Mouse (Mus musculus): Measurements from ENCODE around the gene 1700025G04Rik.
A peak's percentile ranks its signal among the peaks of the same experiment; 100 is the strongest.

The 1700025G04Rik gene

DNA sequence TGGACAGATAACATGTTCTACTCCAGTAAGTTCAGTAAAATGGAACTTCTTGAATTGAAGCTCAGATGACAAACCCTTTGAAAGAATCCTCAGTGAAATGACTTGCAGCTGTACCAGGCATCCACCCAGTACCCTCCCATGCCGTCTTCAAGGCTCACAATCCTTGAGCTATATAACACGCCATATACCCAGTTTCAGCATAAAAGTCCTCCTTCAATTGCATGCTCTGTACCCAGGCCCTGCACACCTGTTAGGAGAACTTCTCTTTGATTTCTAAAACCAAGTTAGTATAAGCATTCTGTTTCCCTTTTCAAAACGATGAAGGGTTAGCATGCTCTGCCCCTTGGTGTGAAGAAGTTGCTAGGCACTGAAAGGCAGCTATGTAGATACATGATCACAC is 56.2 kb downstream of the 1700025G04Rik start:
- no peak for DNase-seq (ENCODE audit: low read depth, low spot score)

DNA sequence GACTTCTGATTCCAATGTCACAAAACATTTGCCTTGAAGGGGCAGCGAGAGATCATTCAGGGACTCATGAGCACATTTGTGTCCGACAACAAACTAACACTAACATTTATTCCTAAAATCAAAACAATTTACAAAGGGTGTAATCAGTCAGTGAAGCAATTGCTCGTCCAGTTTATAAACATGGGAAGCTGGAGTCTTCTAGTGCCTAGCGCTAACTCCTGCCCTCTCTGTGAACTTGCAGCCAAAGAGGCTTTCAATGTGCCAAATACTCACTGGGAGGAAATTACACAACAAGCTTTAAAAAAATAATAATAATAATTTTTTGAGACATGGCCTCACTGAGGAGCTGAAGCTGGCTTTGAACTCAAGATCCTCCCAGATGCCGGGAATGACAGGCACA is 57.8 kb downstream of the 1700025G04Rik start:
- DNase-seq (ENCODE audit: low read depth, low spot score): no peak

GRCm38 (mm10) chr1:152030546-152030945 is 59.4 kb downstream of the 1700025G04Rik start:
- no peak for DNase-seq (ENCODE audit: low read depth, low spot score)

- DNase-seq (ENCODE audit: low read depth, low spot score): no peak
Observed at GRCm38 (mm10) chr1:152028718-152029117, 61.2 kb downstream of the 1700025G04Rik start.

DNA sequence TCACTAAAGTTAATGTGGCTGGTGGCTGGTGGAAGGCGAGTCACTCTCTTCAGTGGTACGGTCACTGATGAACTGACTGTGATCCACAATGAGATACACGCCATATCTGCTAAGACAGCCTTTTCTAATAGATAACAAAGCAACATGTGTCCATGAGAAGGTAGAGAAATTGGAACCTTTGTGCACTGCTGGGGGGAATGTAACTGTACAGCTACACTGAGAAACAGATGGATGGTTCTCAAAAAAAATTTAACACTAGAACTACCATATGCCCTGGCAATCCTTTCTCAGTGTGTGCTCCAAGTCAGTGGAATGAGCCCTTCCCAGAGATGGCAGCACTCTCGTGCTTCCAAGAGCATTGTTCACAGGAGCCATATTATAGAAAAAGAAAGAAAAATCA is 63.2 kb downstream of the 1700025G04Rik start:
- no peak for DNase-seq (ENCODE audit: low read depth, low spot score)

DNA sequence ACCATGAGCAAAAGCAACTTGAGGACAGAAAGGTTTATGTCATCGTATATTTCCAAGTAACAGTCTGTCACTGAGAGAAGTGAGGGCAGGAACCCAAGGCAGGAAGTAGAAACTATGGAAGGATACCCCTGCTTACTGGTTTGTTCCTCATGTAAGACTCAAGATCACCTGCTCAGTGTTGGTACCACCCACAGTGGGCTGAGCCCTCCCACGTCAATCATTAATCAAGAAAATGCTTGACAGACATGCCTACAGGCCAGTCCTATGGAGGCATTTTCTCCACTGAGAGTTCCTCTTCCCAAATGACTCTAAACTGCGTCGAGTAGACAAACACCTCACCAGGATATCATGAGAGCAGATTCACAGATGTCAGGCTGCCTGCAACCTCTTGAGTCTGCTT is 64.6 kb downstream of the 1700025G04Rik start:
- DNase-seq (ENCODE audit: low read depth, low spot score): no peak

- DNase-seq (ENCODE audit: low read depth, low spot score): no peak
Observed at GRCm38 (mm10) chr1:152024019-152024787, 65.7 kb downstream of the 1700025G04Rik start.

- DNase-seq (ENCODE audit: low read depth, low spot score): no peak
Observed at GRCm38 (mm10) chr1:152020812-152021211, 69.1 kb downstream of the 1700025G04Rik start.

DNA sequence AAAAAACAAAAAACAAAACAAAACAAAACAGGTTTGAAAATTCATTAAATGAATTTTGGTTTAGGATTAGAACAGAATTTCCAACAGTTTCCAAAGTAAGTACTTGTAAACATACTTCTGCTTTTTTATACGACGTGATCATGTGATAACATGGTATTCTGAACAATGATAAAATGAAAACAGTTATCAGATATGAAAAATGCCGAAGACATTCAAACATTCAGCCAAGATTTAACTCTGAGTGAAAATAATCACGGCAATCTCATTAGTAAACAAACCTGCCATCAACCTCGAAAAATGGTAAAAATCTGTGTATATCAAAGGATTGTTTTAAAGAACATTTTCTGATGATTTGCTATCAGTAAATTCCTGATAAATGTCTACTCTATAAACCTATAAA is 69.9 kb downstream of the 1700025G04Rik start:
- DNase-seq (ENCODE audit: low read depth, low spot score): no peak

GRCm38 (mm10) chr1:152019196-152019595 is 70.7 kb downstream of the 1700025G04Rik start:
- no peak for DNase-seq (ENCODE audit: low read depth, low spot score)

- DNase-seq (ENCODE audit: low read depth, low spot score): no peak
Observed at GRCm38 (mm10) chr1:152018322-152018721, 71.6 kb downstream of the 1700025G04Rik start.

DNA sequence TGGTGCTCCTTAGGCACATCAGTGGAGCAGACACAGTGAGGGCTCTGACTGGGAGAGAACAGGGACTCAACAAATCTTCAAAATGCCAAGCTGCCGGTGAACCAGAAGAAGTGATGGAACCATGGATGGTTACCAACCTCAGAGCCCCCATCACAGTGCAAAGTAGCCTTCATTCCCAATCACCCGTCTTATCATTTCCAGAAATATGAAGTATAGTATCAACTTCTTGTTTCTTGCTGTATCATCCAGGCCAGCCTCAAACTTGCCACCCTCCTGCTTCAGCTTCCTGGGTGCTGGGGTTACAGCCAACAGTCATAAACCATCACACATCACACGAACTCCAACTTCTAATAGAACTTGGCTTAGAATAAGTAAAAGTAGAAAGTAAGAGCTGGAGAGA is 73.3 kb downstream of the 1700025G04Rik start:
- no peak for DNase-seq (ENCODE audit: low read depth, low spot score)

DNA sequence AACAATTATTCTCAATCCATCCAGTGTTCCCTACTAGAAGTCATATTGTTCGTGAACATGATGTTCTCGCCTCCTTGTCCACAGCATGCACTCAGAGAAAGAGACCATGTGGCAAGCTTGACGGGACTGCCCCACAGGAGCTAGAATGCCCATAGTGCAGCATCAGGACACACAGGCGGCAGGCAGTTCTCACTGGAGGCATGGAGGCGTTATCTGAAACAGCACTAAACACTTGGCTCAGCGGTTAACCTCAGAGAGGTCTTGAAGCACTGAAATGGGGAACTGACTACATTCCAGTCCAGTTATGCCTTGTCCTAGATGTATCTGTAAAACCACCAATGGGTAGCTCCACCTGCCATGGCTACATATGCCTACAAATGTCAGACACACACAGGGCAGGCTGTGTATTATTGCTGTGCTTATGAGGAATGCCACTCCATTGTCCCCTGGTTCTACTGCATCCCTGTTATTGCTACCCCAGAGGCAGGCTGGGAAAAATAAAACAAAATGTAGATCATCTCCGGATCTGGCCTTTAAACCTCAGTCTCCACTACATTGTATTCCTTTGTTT is 74.3 kb downstream of the 1700025G04Rik start:
- DNase-seq (ENCODE audit: low read depth, low spot score): no peak

GRCm38 (mm10) chr1:152011741-152012140 is 78.2 kb downstream of the 1700025G04Rik start:
- DNase-seq (ENCODE audit: low read depth, low spot score): no peak

- DNase-seq (ENCODE audit: low read depth, low spot score): no peak
Observed at GRCm38 (mm10) chr1:152010251-152010980, 79.5 kb downstream of the 1700025G04Rik start.

DNA sequence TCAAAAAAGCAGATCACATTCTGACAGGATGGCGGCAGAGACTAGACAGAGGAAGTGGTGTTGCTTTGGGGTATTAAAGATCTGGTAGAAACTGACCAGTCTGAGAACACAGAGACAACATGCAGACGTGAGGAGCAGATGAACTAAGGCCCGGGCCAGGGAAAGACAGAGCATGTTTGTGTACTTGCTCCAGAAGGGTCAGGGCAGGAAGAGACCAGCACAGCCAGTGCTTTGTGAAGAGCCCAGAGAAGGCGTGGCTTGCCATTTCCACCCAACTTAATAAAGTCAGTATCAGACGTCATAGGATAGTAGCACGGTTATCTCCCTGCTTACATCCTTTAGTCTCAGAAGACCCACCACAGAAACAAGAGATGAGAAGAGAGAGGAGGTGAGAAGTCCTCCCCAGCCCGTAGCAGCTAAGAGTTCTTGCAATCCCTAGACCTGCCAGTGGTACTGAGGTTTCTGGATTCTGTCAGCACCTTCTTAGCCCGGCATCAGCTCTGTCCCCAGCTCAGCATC is 81.4 kb downstream of the 1700025G04Rik start:
- peak; percentile 28 for DNase-seq (ENCODE audit: low read depth, low spot score)

GRCm38 (mm10) chr1:152006529-152006928 is 83.4 kb downstream of the 1700025G04Rik start:
- DNase-seq (ENCODE audit: low read depth, low spot score): no peak

DNA sequence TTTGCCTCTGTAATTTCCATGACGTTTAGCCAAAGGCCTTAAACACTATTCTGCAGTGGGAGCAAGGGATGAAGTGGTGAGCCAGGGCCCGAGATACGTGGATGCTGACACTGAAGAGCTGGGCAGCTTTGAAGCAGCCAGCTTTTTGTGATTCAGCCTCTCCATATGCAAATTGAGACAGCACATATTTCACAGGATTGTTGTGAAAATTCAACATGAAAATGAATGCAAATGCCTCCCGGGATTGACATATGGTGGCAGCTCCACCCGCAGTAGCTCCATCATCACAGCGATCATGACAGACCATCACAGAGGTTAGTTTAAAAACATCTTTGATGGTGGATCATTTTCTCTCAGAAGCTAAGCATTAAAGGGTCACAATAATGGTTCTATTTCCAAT is 85.4 kb downstream of the 1700025G04Rik start:
- DNase-seq (ENCODE audit: low read depth, low spot score): peak; percentile 41

GRCm38 (mm10) chr1:152000461-152000860 is 89.5 kb downstream of the 1700025G04Rik start:
- DNase-seq (ENCODE audit: low read depth, low spot score): no peak

DNA sequence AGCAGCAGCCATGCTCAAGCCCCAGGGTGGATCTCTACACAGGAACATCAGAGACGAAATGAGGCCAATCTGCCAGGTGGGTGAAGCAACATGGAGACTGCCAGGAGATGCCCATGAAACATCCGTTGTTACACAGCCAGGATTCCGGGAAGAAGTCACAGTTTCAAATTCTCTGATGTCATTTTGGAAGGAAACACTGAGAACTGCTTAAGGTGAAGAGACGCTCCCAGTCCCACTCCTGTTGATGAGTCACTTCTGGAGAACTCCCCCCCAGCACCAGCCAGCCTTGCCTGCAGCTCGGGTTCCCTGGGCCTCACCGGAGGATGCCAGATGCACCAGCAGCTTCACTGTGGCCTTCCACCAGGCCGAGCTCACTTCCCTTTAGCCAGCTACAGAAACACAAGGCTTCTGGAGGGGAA is 90.5 kb downstream of the 1700025G04Rik start:
- DNase-seq (ENCODE audit: low read depth, low spot score): peak; percentile 79

DNA sequence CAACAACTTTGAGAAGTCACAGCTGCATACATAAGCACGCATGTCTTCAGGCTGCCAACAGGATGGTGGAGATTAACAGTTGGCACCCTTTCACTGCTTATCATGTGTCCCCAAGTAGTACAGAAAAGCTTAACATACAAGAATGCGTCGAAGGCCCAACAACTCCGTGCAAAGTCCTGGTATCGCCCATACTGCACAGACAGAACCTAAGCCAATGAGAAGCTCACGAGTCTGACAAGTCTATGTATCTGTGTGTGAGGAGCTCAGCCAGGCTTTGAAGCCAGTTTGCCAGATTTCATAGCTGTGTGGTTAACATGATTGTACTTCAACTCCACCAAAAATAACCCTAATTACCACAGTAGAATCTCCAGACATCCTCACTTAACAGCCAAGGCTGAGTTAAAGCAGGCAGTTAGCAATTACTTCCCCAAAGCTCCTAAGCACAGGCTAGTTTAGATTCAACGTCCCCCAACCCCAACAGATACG is 91.2 kb downstream of the 1700025G04Rik start:
- DNase-seq (ENCODE audit: low read depth, low spot score): no peak

- no peak for DNase-seq (ENCODE audit: low read depth, low spot score)
Observed at GRCm38 (mm10) chr1:151997591-151997990, 92.3 kb downstream of the 1700025G04Rik start.
